Mouse (Mus musculus) heart, embryonic 13.5 days (tissue): ENCODE results near the gene Slco1a6. TPM values are rescaled to one million over a fixed set of nuclear protein-coding genes. Genes with fewer than 3 reads are reported as not detected.

Experiments used
- polyA plus RNA-seq: library from polyadenylated mRNA; unstranded; fragments of >200 nt; fragmentation: Nextera tagmentation; extraction: Ambion mirVana; gene quantifications from 2 replicates; pipeline ENCODE4 v1.2.1, GENCODE M21; 2015

Slco1a6 gene
- polyA plus RNA-seq, 1 experiment from 2014 or later, result not detected

Other genes with a start within 250 kb of the Slco1a6 start
- gene Gm6614, start 197.1 kb downstream of the Slco1a6 start, polyA plus RNA-seq, result not detected in 2 replicates
- gene Iapp, start 89.9 kb upstream of the Slco1a6 start, polyA plus RNA-seq, result 0.24 TPM in 1 of 2 replicates, not detected in the other
- not detected in 2 replicates for gene Slco1a5, start 114.5 kb upstream of the Slco1a6 start, polyA plus RNA-seq
- 12.0 and 12.6 TPM in 2 replicates for gene Pyroxd1, start 137.1 kb upstream of the Slco1a6 start, polyA plus RNA-seq
- 18.2 and 18.9 TPM in 2 replicates for gene Recql, start 178.6 kb upstream of the Slco1a6 start, polyA plus RNA-seq
- 73.2 and 76.7 TPM in 2 replicates for gene Golt1b, start 178.7 kb upstream of the Slco1a6 start, polyA plus RNA-seq
- gene Spx, start 204.9 kb upstream of the Slco1a6 start, polyA plus RNA-seq, result 0.27 and 0.59 TPM in 2 replicates